Mouse (Mus musculus) Patski (cell line): ENCODE results near the gene Odf3l2. TPM values are rescaled to one million over a fixed set of nuclear protein-coding genes. Genes with fewer than 3 reads are reported as not detected.

Source experiments
- ATAC-seq: fragments of 100-300 bp; one replicate; pipeline ENCODE4 v1.8.0; 2021
- CTCF ChIA-PET: fragments of 350-600 bp; sonication (Branson Sonifier 250); formaldehyde crosslinking; loops from one replicate; lab custom pipeline; 2022; ENCODE audit warnings: inconsistent platforms; lab: Charles Lee
- POLR2A ChIA-PET: fragments of 350-600 bp; sonication (Branson Sonifier 250); formaldehyde crosslinking; loops from one replicate; lab custom pipeline; 2022; ENCODE audit warnings: antibody characterized with exemption, inconsistent platforms; lab: Charles Lee
- DNase-seq: peaks from one replicate; pipeline ENCODE4 v3.0.0-alpha.2; 2011; ENCODE audit warnings: low read depth, low spot score
- H3K27me3 ChIP-seq: fragments of 371-371 bp; one replicate; pipeline ENCODE4 v1.5.1; 2021
- CTCF ChIP-seq: fragments of 100-300 bp; IDR thresholded peaks from one replicate; pipeline ENCODE4 v1.5.1; 2021
- in situ Hi-C: fragments of 300-500 bp; cut with MboI; formaldehyde crosslinking; loops from 3 replicates; pipeline ENCODE4 v1.11.1; 2018; ENCODE audit warnings: low pct_unique_long_range_greater_than_20kb, mixed read lengths
- polyA plus RNA-seq: library from polyadenylated mRNA; unstranded; gene quantifications from one replicate; pipeline ENCODE4 v1.2.3, GENCODE M21; 2021

Odf3l2 gene
- polyA plus RNA-seq, 1 experiment from 2014 or later = not detected

DNA sequence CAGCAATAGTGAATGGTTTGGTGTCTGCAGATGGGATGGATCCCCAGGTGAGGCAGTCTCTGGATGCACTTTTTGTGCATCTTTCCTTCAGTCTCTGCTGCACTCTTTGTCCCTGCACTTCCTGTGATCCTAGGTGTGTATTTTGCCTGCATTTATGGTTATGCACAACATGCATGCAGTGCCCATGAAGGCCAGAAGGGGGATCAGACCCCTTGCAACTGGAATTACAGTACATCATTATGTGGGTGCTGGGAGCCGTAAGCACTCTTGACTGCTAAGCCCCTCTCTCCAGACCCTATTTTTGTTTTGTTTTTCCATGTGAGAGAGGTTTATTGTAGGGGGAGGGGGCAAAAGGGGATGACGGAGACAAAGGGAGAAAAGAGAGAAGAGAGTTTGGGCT is 14.8 kb upstream of the Odf3l2 start:
- DNase-seq = no peak
- H3K27me3 ChIP-seq = no peaks in the 10 kb centered on the region
- no peak for ATAC-seq
- POLR2A ChIA-PET = no interaction called here
- in situ Hi-C loops = no loop called here
- CTCF ChIA-PET = no interaction called here
- TF ChIP-seq CTCF = no peak

- DNase-seq = no peak
- in situ Hi-C loops = no loop called here
- no peak for TF ChIP-seq CTCF
- ATAC-seq = no peak
- CTCF ChIA-PET = interaction anchor here (1.1 kb wide), 1 partner anchor 9 kb away, joined by 3 read pairs; no protein-coding TSS in a partner anchor
- peaks cover 6% of the 10 kb centered on the region for H3K27me3 ChIP-seq
- POLR2A ChIA-PET = no interaction called here
Measured at GRCm38 (mm10) chr10:79658829-79659228, 13.3 kb upstream of the Odf3l2 start.

DNA sequence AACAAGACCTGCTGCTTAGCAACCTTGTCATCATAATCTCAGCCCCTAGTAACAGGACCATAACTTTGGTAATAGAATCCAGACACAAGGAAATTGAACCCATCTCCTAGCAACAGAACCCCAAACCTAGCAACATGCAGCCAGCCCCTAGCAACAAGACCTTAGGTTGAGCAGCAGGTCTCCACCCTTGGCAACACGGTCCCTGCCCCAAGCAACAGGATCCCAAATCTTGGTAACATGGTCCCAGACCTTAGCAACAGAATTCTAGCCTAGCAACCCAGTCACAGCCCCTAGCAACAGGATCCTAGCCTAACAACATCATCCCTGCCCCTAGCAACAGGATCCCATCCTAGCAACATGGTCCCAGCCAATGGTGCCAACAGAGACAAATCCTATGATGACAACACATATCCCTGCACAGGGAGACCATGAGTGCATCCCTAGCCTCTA is 9.4 kb upstream of the Odf3l2 start:
- POLR2A ChIA-PET = no interaction called here
- DNase-seq (no peak), ATAC-seq (no peak)
- in situ Hi-C loops = no loop called here
- peaks cover 21% of the 10 kb centered on the region for H3K27me3 ChIP-seq
- CTCF ChIA-PET = interaction anchor here (1.5 kb wide), 1 partner anchor 60 kb away, joined by 3 read pairs; no protein-coding TSS in a partner anchor
- TF ChIP-seq CTCF = no peak

- ChIA-PET CTCF (interaction anchor here (1.2 to 1.7 kb wide), 2 partner anchors 15 to 58 kb away, joined by 3 to 5 read pairs; no protein-coding TSS in a partner anchor), POLR2A (no interaction called here)
- DNase-seq = no peak
- in situ Hi-C loops = no loop called here
- peaks cover 21% of the 10 kb centered on the region for H3K27me3 ChIP-seq
- no peak for ATAC-seq
- no peak for TF ChIP-seq CTCF
Measured at GRCm38 (mm10) chr10:79652789-79653188, 7.3 kb upstream of the Odf3l2 start.

DNA sequence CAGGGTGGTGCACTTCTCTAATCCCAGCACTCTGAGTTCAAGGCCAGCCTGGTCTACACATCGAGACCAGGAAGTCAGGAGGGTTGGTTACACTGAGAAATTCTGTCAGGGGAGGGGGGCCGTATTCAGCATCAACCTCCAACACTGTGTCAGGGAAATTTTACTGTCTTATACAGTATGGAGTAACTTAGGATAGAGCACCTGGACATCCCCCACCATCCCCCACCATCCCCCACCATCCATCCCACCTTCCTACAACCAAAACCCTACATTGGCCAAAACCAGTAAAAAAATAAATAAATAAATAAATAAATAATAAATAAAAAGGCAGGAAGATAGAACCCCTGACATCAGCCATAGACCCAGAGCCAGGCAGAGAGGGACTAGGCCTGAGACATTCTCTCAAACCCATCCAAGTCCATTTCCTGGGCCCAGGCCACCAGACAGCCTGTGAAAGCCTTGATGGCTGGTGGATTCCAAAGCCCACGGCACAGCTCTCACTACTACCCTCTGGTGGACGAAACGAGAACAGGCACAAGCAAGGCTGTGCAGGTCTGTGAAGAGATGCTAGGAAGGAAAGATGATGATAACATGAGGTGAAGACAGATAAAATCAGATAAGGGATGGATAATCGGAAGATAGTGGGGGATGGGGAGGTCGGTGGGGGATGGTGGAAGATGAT is 3.7 kb upstream of the Odf3l2 start:
- in situ Hi-C loops = no loop called here
- H3K27me3 ChIP-seq = peaks cover 32% of the 10 kb centered on the region
- no peak for DNase-seq
- POLR2A ChIA-PET = no interaction called here
- ATAC-seq = no peak
- CTCF ChIA-PET = interaction anchor here (1.6 to 4.2 kb wide), 2 partner anchors 19 to 53 kb away, joined by 6 to 27 read pairs; partner anchors contain the start of gene Tpgs1
- TF ChIP-seq CTCF = peak; percentile 85

- H3K27me3 ChIP-seq = peaks cover 46% of the 10 kb centered on the region
- POLR2A ChIA-PET = no interaction called here
- in situ Hi-C loops = no loop called here
- ATAC-seq (no peak), DNase-seq (no peak)
- CTCF ChIA-PET = no interaction called here
- TF ChIP-seq CTCF = no peak
Measured at GRCm38 (mm10) chr10:79638486-79639204, 6.9 kb downstream of the Odf3l2 start.

DNA sequence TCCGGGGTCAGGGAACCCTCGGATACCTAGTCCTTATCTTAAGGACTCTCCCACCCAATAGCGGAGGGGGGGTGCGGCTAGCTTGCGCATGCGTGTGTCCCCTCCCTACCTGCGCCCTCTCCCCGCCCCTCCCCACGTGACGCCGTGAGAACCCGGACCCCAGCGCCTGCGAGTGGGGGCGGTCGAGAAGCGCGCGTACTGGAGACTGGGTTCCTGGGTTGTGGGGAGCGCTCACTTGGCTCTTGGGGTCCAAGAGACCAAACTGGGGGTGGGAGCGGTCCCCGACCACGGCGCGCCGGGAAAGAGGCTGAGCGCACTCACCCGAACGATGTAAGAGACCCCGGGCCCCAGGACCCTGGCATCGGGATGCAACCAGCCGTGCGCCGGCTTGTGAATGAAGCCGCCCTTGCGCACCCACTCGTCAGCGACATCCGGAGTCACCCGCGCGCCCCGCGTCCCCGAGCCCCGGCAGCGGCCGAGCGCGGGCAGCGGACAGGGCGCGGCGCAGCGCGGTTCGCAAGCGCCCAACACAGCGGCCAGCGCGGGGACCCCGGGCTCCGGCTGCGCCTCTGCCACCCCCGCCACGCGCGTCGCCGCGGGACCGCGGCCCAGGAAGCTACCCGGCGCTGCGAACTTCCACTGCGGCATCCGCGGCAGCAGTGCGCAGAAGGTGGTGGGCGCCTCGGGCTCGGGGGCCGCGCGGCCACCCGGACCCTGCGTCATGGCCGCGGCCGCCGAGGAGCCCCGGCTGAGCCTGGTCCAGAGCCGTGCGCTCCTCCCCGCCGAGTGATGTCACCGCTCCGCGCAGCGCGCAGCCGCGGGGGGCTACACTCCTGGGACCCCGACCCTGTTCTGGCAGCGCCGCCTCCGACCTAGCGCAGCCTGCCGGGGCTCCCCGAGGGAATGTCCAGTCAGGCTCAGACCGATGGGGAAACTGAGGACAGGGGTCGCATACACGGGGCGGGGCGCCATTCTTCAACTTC is 8.1 kb downstream of the Odf3l2 start, which contains the start of gene Shc2:
Shc2 (minus strand) TSS at position 791 of the 983 bp plus-strand sequence.
- ChIA-PET CTCF (no interaction called here), POLR2A (interaction anchor here (0.6 kb wide), 1 partner anchor 15 kb away, joined by 3 read pairs; no protein-coding TSS in a partner anchor)
- ATAC-seq (no peak), DNase-seq (no peak)
- TF ChIP-seq CTCF = no peak
- in situ Hi-C loops = no loop called here
- H3K27me3 ChIP-seq = peaks cover 42% of the 10 kb centered on the region

GRCm38 (mm10) chr10:79636287-79636686 is 9.3 kb downstream of the Odf3l2 start:
- TF ChIP-seq CTCF = no peak
- in situ Hi-C loops = no loop called here
- DNase-seq (no peak), ATAC-seq (no peak)
- H3K27me3 ChIP-seq = peaks cover 41% of the 10 kb centered on the region
- ChIA-PET CTCF (no interaction called here), POLR2A (no interaction called here)

DNA sequence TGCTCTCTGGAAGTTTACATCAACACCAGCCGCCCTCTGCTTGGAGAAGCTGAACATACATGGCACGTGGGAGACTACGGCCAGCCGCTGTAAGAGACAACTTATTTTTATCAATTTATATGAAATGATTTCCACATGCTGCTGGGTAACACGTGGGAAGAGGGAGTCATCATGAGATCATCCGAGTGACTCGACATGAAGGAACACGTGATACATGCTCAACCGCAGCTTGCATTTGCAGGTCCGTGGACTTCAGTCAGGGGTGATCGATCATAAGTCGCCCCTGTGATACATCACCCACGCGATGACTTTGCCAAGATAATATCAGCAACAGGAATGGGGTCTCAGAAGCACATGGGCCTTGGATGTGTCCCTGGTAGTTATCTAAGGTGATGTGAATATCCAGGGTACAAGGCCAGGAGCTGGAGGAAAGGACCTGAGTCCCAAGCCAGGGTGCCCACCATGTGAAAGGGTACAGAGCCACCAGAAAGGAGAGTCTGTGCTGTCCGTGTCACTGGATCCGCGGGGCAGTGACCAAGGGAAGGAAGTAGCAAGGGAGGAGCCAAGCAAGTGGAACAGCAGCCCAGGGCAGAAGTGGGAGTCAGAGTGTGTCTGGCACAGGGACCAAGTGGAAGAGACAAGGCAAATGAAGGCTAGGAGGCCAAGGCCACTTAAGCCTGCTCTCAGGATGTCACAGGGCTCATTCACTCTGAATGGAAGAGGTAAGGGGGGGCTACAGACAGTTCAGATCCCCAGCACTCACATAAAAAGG is 12.3 kb downstream of the Odf3l2 start:
- POLR2A ChIA-PET = no interaction called here
- ATAC-seq = no peak
- TF ChIP-seq CTCF = no peak
- no peak for DNase-seq
- in situ Hi-C loops = no loop called here
- H3K27me3 ChIP-seq = peaks cover 19% of the 10 kb centered on the region
- CTCF ChIA-PET = no interaction called here
